Comparison of ENCODE assay signal across 23 mouse cellular contexts in genomic region chr11:52180651-52181050, GRCm38 (mm10). TPM values are rescaled to one million over a fixed set of nuclear protein-coding genes. Genes with fewer than 3 reads are reported as not detected.
DNase-seq lines count a peak whose midpoint lies in the region; ATAC-seq and TF ChIP-seq lines count a peak whose summit lies in the region.
"Not testable (repeated sequence)": the region's sequence is repeated elsewhere in the genome, so short reads cannot be mapped to it uniquely, and the experiment has no call there.
"Had no signal": no experiment of that assay in that cellular context is flagged by ENCODE, and none has a peak within 500 bp of the region (broad histone marks: within the 10 kb centered on the region; RNA-seq: fewer than 3 reads in every experiment).

No protein-coding gene starts in this region.

- H3K36me3 ChIP-seq in MEL (ENCODE audit: control insufficient read depth in 1 of 2, insufficient read depth in 2 of 2, low read length in 2 of 2): not testable (repeated sequence)

- H3K27ac ChIP-seq in MEL (ENCODE audit: control insufficient read depth, low read depth, low read length): not testable (repeated sequence)

- DNase-seq in 416B (ENCODE audit: low read depth): peak; percentile 16
- DNase-seq in CD4-positive, CD25-positive, alpha-beta regulatory T cell, adult 2 months (ENCODE audit: low read depth, low spot score): peak; percentile 18
- peak; percentile 24 for DNase-seq in MEL (ENCODE audit: low read depth, low spot score)

- not testable (repeated sequence) for TF ChIP-seq EP300 in MEL (IDR thresholded peaks at IDR 0.05; ENCODE audit: low read depth in 1 of 2, low read length in 2 of 2)

- TF ChIP-seq CTCF in MEL (IDR thresholded peaks at IDR 0.05 in 2 of 3, conservative IDR thresholded peaks at IDR 0.05 in 1 of 3; ENCODE audit: control insufficient read depth in 1 of 3, insufficient read depth in 1 of 3, low read depth in 2 of 3, low read length in 3 of 3, poor library complexity in 1 of 3, severe bottlenecking in 1 of 3): not testable (repeated sequence)

- not testable (repeated sequence) for H3K79me2 ChIP-seq in MEL (ENCODE audit: control insufficient read depth, insufficient read depth, low read length, poor library complexity)

- not testable (repeated sequence) for H3K9ac ChIP-seq in MEL (ENCODE audit: control insufficient read depth, low read depth, low read length, poor library complexity, severe bottlenecking)

- peak; percentile 43 for ATAC-seq in activated CD4-positive, CD25-positive, alpha-beta regulatory T cell, adult 4 months
- peak; percentile 50 for ATAC-seq in inflammation-experienced regulatory T-cells, adult 6 months

- H3K9me3 ChIP-seq in MEL (replicated peaks; ENCODE audit: insufficient read depth, low read length): not testable (repeated sequence)

- TF ChIP-seq RAD21 in MEL (IDR thresholded peaks at IDR 0.05; ENCODE audit: low read depth, low read length): not testable (repeated sequence)

- not testable (repeated sequence) for TF ChIP-seq POLR2A in MEL (IDR thresholded peaks at IDR 0.05; ENCODE audit: control insufficient read depth in 1 of 2, insufficient read depth in 1 of 2, low read depth in 1 of 2, low read length in 2 of 2, poor library complexity in 1 of 2)

- H3K4me3 ChIP-seq in MEL (ENCODE audit: control insufficient read depth in 1 of 2, insufficient read depth in 1 of 2, low read depth in 2 of 2, low read length in 2 of 2): not testable (repeated sequence)

- H3K4me1 ChIP-seq in MEL (ENCODE audit: control insufficient read depth in 1 of 2, insufficient read depth in 2 of 2, low read length in 2 of 2): not testable (repeated sequence)

- not testable (repeated sequence) for H3K27me3 ChIP-seq in MEL (ENCODE audit: control insufficient read depth in 1 of 2, insufficient read depth in 2 of 2, low read length in 2 of 2)

TF ChIP-seq in MEL, 35 proteins besides CTCF, POLR2A, EP300 and RAD21:
- 0 out of 2 replicates have a peak, but pooled peaks have one; percentile 52 for TF ChIP-seq USF1 (IDR thresholded peaks at IDR 0.05; ENCODE audit: low read depth, low read length)
TF ChIP-seq in MEL: peak in this region for 1; not testable (repeated sequence) for 34.

RNA-seq across cellular contexts. Expression of gene Olfr1371, which starts 33.1 kb away (rescaled TPM):
- not detected in 2 replicates for total RNA-seq in MEL (2012; rRNA removed)
- polyA plus RNA-seq in MEL (2012; ENCODE audit: insufficient read depth in 1 of 2, insufficient read length in 2 of 2, low read depth in 1 of 2, low replicate concordance in 2 of 2, missing spikeins in 1 of 2): not detected
- polyA plus RNA-seq in activated CD4-positive, CD25-positive, alpha-beta regulatory T cell, adult 4 months (2017; shearing (Covaris generic)): not detected
- not detected for polyA plus RNA-seq in inflammation-experienced regulatory T-cells, adult 6 months (2017; shearing (Covaris generic))
- total RNA-seq: adrenal gland, adult 2 months; adrenal gland, postnatal 10 days; adrenal gland, postnatal 25 days; adrenal gland, postnatal 4 days; CH12.LX; common myeloid progenitor, adult 5-6 weeks had no signal
- polyA plus RNA-seq: adrenal gland, adult 2 months; brain, embryonic 14.5 days; C2C12; embryonic facial prominence, embryonic 11.5 days; embryonic facial prominence, embryonic 13.5 days; embryonic facial prominence, embryonic 15.5 days; erythroblast, embryonic 14.5 days; forebrain, embryonic 10.5 days; forebrain, embryonic 12.5 days; forebrain, embryonic 14.5 days; forebrain, embryonic 16.5 days; frontal cortex, adult 2 months; G1E had no signal

RNA-seq across cellular contexts. Expression of gene Olfr1373, which starts 35.3 kb away (rescaled TPM):
- not detected in 2 replicates for total RNA-seq in MEL (2012; rRNA removed)
- not detected for polyA plus RNA-seq in MEL (2012; ENCODE audit: insufficient read depth in 1 of 2, insufficient read length in 2 of 2, low read depth in 1 of 2, low replicate concordance in 2 of 2, missing spikeins in 1 of 2)
- not detected for polyA plus RNA-seq in activated CD4-positive, CD25-positive, alpha-beta regulatory T cell, adult 4 months (2017; shearing (Covaris generic))
- polyA plus RNA-seq in inflammation-experienced regulatory T-cells, adult 6 months (2017; shearing (Covaris generic)): not detected
- total RNA-seq: adrenal gland, adult 2 months; adrenal gland, postnatal 10 days; adrenal gland, postnatal 25 days; adrenal gland, postnatal 4 days; CH12.LX; common myeloid progenitor, adult 5-6 weeks; G1E had no signal
- polyA plus RNA-seq: adrenal gland, adult 2 months; brain, embryonic 14.5 days; C2C12; embryonic facial prominence, embryonic 11.5 days; embryonic facial prominence, embryonic 13.5 days; embryonic facial prominence, embryonic 15.5 days; erythroblast, embryonic 14.5 days; forebrain, embryonic 10.5 days; forebrain, embryonic 12.5 days; forebrain, embryonic 14.5 days; forebrain, embryonic 16.5 days; frontal cortex, adult 2 months; G1E had no signal

RNA-seq across cellular contexts. Expression of gene Skp1a, which starts 51.1 kb away (rescaled TPM):
- total RNA-seq in MEL (2012; rRNA removed): 414 and 445 TPM in 2 replicates
- 1,000 to 10,000 TPM in 1 of 2 experiments, 100 to 1,000 TPM in 1; 169 to 1,533 TPM for polyA plus RNA-seq in MEL (2012; ENCODE audit: insufficient read depth in 1 of 2, insufficient read length in 2 of 2, low read depth in 1 of 2, low replicate concordance in 2 of 2, missing spikeins in 1 of 2)
- 100 to 1,000 TPM; 281 to 307 TPM for polyA plus RNA-seq in activated CD4-positive, CD25-positive, alpha-beta regulatory T cell, adult 4 months (2017; shearing (Covaris generic))
- polyA plus RNA-seq in inflammation-experienced regulatory T-cells, adult 6 months (2017; shearing (Covaris generic)): 100 to 1,000 TPM; 274 to 332 (median 300) TPM
